Mouse (Mus musculus) 416B (cell line): ENCODE measurements around the gene Iqschfp.

Source experiments
- DNase-seq: peaks from one replicate; pipeline ENCODE4 v3.0.0; 2011; ENCODE audit warnings: low read depth

Gene Iqschfp

GRCm38 (mm10) chr3:68434435-68434834 lies 542.4 kb downstream of the Iqschfp start:
- DNase-seq, result no peak

GRCm38 (mm10) chr3:68434897-68435296 lies 542.9 kb downstream of the Iqschfp start:
- no peak for DNase-seq

- peak; percentile 60 for DNase-seq
Observed at GRCm38 (mm10) chr3:68448480-68448879, 556.4 kb downstream of the Iqschfp start.

GRCm38 (mm10) chr3:68451634-68452033 lies 559.6 kb downstream of the Iqschfp start:
- no peak for DNase-seq

GRCm38 (mm10) chr3:68453266-68453665 lies 561.2 kb downstream of the Iqschfp start:
- DNase-seq, result no peak

- DNase-seq, result no peak
Observed at GRCm38 (mm10) chr3:68453719-68454455, 561.9 kb downstream of the Iqschfp start.

GRCm38 (mm10) chr3:68466643-68467042 lies 574.6 kb downstream of the Iqschfp start:
- DNase-seq, result no peak

GRCm38 (mm10) chr3:68467941-68468687 lies 576.1 kb downstream of the Iqschfp start:
- no peak for DNase-seq

- DNase-seq, result peak; percentile 34
Observed at GRCm38 (mm10) chr3:68469643-68470042, 577.6 kb downstream of the Iqschfp start.

GRCm38 (mm10) chr3:68470061-68470460 lies 578.0 kb downstream of the Iqschfp start:
- no peak for DNase-seq

- no peak for DNase-seq
Observed at GRCm38 (mm10) chr3:68470622-68471021, 578.6 kb downstream of the Iqschfp start.

GRCm38 (mm10) chr3:68476336-68476735 lies 584.3 kb downstream of the Iqschfp start:
- DNase-seq, result no peak

GRCm38 (mm10) chr3:68477478-68477877 lies 585.4 kb downstream of the Iqschfp start:
- no peak for DNase-seq

GRCm38 (mm10) chr3:68479266-68479665 lies 587.2 kb downstream of the Iqschfp start:
- DNase-seq, result no peak

- no peak for DNase-seq
Observed at GRCm38 (mm10) chr3:68483517-68483916, 591.5 kb downstream of the Iqschfp start.

- no peak for DNase-seq
Observed at GRCm38 (mm10) chr3:68484021-68484420, 592.0 kb downstream of the Iqschfp start.

- no peak for DNase-seq
Observed at GRCm38 (mm10) chr3:68484561-68484960, 592.5 kb downstream of the Iqschfp start.

- no peak for DNase-seq
Observed at GRCm38 (mm10) chr3:68487621-68488020, 595.6 kb downstream of the Iqschfp start.

GRCm38 (mm10) chr3:68488316-68488715 lies 596.3 kb downstream of the Iqschfp start:
- DNase-seq, result no peak

GRCm38 (mm10) chr3:68491516-68491915 lies 599.5 kb downstream of the Iqschfp start:
- no peak for DNase-seq

GRCm38 (mm10) chr3:68492066-68492465 lies 600.0 kb downstream of the Iqschfp start:
- no peak for DNase-seq

GRCm38 (mm10) chr3:68492513-68492912 lies 600.5 kb downstream of the Iqschfp start:
- no peak for DNase-seq

GRCm38 (mm10) chr3:68493170-68493585 lies 601.1 kb downstream of the Iqschfp start:
- peak; percentile 78 for DNase-seq
